Mouse (Mus musculus) stomach, postnatal 0 days (tissue): ENCODE measurements at regions not wholly inside any gene's neighbourhood (a gene's known extent, or its start where the extent isn't known, plus 50 kb on each side); places are given as distances from the start of the nearest gene placed in this dataset.

Experiments
- CTCF ChIP-seq: IDR thresholded peaks from 2 replicates; pipeline ENCODE4 v1.5.1; 2016; ENCODE audit warnings: antibody characterized with exemption, low read depth, mild to moderate bottlenecking, moderate library complexity
- EP300 ChIP-seq: optimal IDR thresholded peaks from 2 replicates; pipeline ENCODE3; 2016; ENCODE audit warnings: antibody characterized with exemption

GRCm38 (mm10) chr11:8293322-8294014, 370.9 kb downstream of the Tns3 start:
- TF ChIP-seq EP300 (no peak), CTCF (no peak)
